Mouse (Mus musculus): Measurements from ENCODE around the gene Trub1. TPM values are rescaled to one million over a fixed set of nuclear protein-coding genes. Genes with fewer than 3 reads are reported as not detected.

Trub1 gene
- polyA plus RNA-seq, 1 experiment from 2014 or later = 8.7 TPM

- peak overlapping the region; percentile 44 for H3K4me2 ChIP-seq (ENCODE audit: low read depth, low read length)
- 26% methylated on average over 17 of the region's 17 CpGs for WGBS (ENCODE audit: insufficient replicate concordance)
- no peak overlapping the region for H3K9ac ChIP-seq (ENCODE audit: low read depth, low read length)
- H3K27ac ChIP-seq (ENCODE audit: low read length) = no peak overlapping the region
- H3K4me1 ChIP-seq (ENCODE audit: control insufficient read depth, low read depth, low read length) = no peaks in the 10 kb centered on the region
- no peaks in the 10 kb centered on the region for H3K9me3 ChIP-seq (replicated peaks; ENCODE audit: control insufficient read depth, low read length)
- H3K4me3 ChIP-seq (ENCODE audit: low read depth, low read length) = peak overlapping the region; percentile 23
- peak; percentile 71 for ATAC-seq (ENCODE audit: low read depth)
- H3K27me3 ChIP-seq (ENCODE audit: control insufficient read depth, insufficient read depth, low read depth, low read length) = no peaks in the 10 kb centered on the region
- H3K36me3 ChIP-seq (ENCODE audit: control insufficient read depth, insufficient read depth) = no peaks in the 10 kb centered on the region
These were observed 34.7 kb upstream of the Trub1 start for GRCm38 (mm10) chr19:57417800-57418580.

DNA sequence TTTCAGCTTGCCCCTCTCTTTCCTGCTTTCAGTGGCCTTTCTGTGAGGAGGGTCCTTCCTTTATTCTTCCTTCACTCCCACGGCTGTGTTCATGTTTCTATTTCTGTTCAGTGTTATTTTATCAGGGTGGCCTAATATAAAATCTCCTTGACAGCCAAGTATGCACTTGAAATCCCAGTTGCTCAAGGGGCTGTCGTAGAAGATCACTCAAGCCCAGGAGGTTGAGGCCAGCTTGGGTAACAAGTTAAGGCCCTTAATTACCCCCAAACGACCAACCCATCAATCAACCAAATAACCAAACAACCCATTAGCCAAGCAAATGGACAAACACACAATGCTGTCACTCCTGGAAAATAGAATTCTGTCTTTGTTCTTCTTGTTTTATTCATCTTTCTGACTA is 29.3 kb upstream of the Trub1 start:
- ATAC-seq (ENCODE audit: low read depth) = no peak
- no peaks in the 10 kb centered on the region for H3K27me3 ChIP-seq (ENCODE audit: control insufficient read depth, insufficient read depth, low read depth, low read length)
- no peak overlapping the region for H3K9ac ChIP-seq (ENCODE audit: low read depth, low read length)
- no peaks in the 10 kb centered on the region for H3K4me1 ChIP-seq (ENCODE audit: control insufficient read depth, low read depth, low read length)
- H3K9me3 ChIP-seq (replicated peaks; ENCODE audit: control insufficient read depth, low read length) = no peaks in the 10 kb centered on the region
- no peak overlapping the region for H3K27ac ChIP-seq (ENCODE audit: low read length)
- WGBS (ENCODE audit: insufficient replicate concordance) = 42% methylated on average over 3 of the region's 3 CpGs
- H3K4me3 ChIP-seq (ENCODE audit: low read depth, low read length) = no peak overlapping the region
- H3K4me2 ChIP-seq (ENCODE audit: low read depth, low read length) = no peak overlapping the region
- no peaks in the 10 kb centered on the region for H3K36me3 ChIP-seq (ENCODE audit: control insufficient read depth, insufficient read depth)

DNA sequence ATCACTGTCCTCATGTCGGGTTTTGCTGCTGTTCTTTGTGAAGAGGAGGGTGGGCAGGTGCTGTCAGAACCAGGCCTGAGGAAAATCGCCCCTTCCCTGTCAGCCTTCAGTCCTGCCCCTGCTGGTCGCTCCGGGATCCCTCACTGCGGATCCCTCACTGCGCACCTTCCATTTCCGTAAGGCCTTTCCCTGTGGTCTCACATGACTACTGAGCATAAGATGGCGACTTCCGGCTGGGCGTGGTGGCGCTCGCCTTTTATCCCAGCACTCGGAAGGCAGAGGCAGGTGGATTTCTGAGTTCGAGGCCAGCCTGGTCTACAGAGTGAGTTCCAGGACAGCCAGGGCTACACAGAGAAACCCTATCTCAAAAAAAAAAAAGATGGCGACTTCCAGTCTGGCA is 27.4 kb upstream of the Trub1 start:
- Histone ChIP-seq H3K9me3 (replicated peaks; ENCODE audit: control insufficient read depth, low read length) (no peaks in the 10 kb centered on the region), H3K4me1 (ENCODE audit: control insufficient read depth, low read depth, low read length) (no peaks in the 10 kb centered on the region), H3K4me2 (ENCODE audit: low read depth, low read length) (no peak overlapping the region), H3K36me3 (ENCODE audit: control insufficient read depth, insufficient read depth) (no peaks in the 10 kb centered on the region), H3K27ac (ENCODE audit: low read length) (no peak overlapping the region), H3K9ac (ENCODE audit: low read depth, low read length) (no peak overlapping the region), H3K4me3 (ENCODE audit: low read depth, low read length) (no peak overlapping the region), H3K27me3 (ENCODE audit: control insufficient read depth, insufficient read depth, low read depth, low read length) (no peaks in the 10 kb centered on the region)
- ATAC-seq (ENCODE audit: low read depth) = no peak
- WGBS (ENCODE audit: insufficient replicate concordance) = 82% methylated on average over 15 of the region's 15 CpGs

GRCm38 (mm10) chr19:57426841-57427240 is 25.9 kb upstream of the Trub1 start:
- no peaks in the 10 kb centered on the region for H3K9me3 ChIP-seq (replicated peaks; ENCODE audit: control insufficient read depth, low read length)
- H3K27me3 ChIP-seq (ENCODE audit: control insufficient read depth, insufficient read depth, low read depth, low read length) = no peaks in the 10 kb centered on the region
- 78% methylated on average over 8 of the region's 8 CpGs for WGBS (ENCODE audit: insufficient replicate concordance)
- no peak overlapping the region for H3K4me2 ChIP-seq (ENCODE audit: low read depth, low read length)
- no peak overlapping the region for H3K9ac ChIP-seq (ENCODE audit: low read depth, low read length)
- H3K27ac ChIP-seq (ENCODE audit: low read length) = no peak overlapping the region
- no peaks in the 10 kb centered on the region for H3K4me1 ChIP-seq (ENCODE audit: control insufficient read depth, low read depth, low read length)
- H3K4me3 ChIP-seq (ENCODE audit: low read depth, low read length) = no peak overlapping the region
- no peak for ATAC-seq (ENCODE audit: low read depth)
- H3K36me3 ChIP-seq (ENCODE audit: control insufficient read depth, insufficient read depth) = no peaks in the 10 kb centered on the region

DNA sequence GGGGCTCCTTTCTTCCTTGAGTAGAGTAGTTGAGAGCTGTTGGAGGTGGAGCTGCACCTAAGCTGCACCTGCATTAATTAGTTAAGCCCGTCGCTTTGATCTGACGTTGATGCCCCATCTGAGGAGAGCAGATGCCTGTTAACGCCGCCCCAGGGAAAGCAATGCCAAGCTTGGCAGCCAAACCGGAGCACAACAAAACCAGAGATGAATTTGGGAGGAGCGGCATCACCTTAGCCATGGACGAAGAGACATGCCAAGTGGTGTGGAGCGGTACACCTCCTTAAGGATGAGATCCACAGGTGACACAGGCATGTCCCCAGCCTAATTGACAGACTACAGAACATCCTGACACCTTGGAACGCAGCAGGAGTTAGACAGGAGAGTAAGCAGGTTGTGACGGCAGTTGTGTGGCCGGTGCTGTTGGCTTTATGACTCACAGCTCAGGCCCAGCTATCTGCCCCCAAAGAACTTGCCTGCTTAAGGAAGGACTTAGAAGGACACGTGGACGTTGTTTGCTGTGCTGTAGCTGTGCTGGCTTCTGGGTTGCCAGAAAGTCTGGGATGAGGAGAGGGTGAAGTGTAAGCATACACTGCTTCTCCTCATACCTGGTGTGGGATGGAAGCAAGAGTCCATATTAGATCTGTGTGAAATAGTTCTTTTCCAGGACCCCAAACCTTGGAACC is 24.8 kb upstream of the Trub1 start:
- Histone ChIP-seq H3K27ac (ENCODE audit: low read length) (no peak overlapping the region), H3K36me3 (ENCODE audit: control insufficient read depth, insufficient read depth) (no peaks in the 10 kb centered on the region), H3K4me1 (ENCODE audit: control insufficient read depth, low read depth, low read length) (no peaks in the 10 kb centered on the region), H3K4me3 (ENCODE audit: low read depth, low read length) (no peak overlapping the region), H3K9ac (ENCODE audit: low read depth, low read length) (no peak overlapping the region), H3K4me2 (ENCODE audit: low read depth, low read length) (no peak overlapping the region), H3K9me3 (replicated peaks; ENCODE audit: control insufficient read depth, low read length) (no peaks in the 10 kb centered on the region), H3K27me3 (ENCODE audit: control insufficient read depth, insufficient read depth, low read depth, low read length) (no peaks in the 10 kb centered on the region)
- WGBS (ENCODE audit: insufficient replicate concordance) = 60% methylated on average over 14 of the region's 14 CpGs
- no peak for ATAC-seq (ENCODE audit: low read depth)

- Histone ChIP-seq H3K4me1 (ENCODE audit: control insufficient read depth, low read depth, low read length) (no peaks in the 10 kb centered on the region), H3K9ac (ENCODE audit: low read depth, low read length) (no peak overlapping the region), H3K9me3 (replicated peaks; ENCODE audit: control insufficient read depth, low read length) (no peaks in the 10 kb centered on the region), H3K27ac (ENCODE audit: low read length) (no peak overlapping the region), H3K36me3 (ENCODE audit: control insufficient read depth, insufficient read depth) (no peaks in the 10 kb centered on the region), H3K4me3 (ENCODE audit: low read depth, low read length) (no peak overlapping the region), H3K4me2 (ENCODE audit: low read depth, low read length) (no peak overlapping the region), H3K27me3 (ENCODE audit: control insufficient read depth, insufficient read depth, low read depth, low read length) (no peaks in the 10 kb centered on the region)
- WGBS (ENCODE audit: insufficient replicate concordance) = 59% methylated on average over 3 of the region's 3 CpGs
- no peak for ATAC-seq (ENCODE audit: low read depth)
These were observed 24.1 kb upstream of the Trub1 start for GRCm38 (mm10) chr19:57428641-57429040.

DNA sequence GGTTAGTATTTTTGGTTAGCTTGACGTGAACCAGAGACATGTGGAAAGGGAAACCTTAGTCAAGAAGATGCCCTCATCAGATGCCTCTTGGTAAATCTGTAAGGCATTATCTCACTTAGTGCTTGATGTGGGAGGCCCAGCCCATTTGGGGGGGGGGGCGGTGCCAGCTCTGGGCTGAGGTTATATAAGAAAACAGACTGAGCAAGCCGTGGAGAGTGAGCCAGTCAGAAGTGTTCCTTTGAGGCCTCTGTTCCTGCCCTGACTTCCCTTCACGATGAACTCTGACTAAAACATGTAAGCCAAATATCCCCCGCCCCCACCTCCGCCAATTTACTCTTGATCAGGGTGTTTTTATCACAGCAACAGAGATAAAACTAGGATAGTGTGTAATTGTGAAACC is 22.8 kb upstream of the Trub1 start:
- no peak for ATAC-seq (ENCODE audit: low read depth)
- 47% methylated on average over 6 of the region's 6 CpGs for WGBS (ENCODE audit: insufficient replicate concordance)
- no peak overlapping the region for H3K4me2 ChIP-seq (ENCODE audit: low read depth, low read length)
- no peaks in the 10 kb centered on the region for H3K9me3 ChIP-seq (replicated peaks; ENCODE audit: control insufficient read depth, low read length)
- no peak overlapping the region for H3K9ac ChIP-seq (ENCODE audit: low read depth, low read length)
- no peak overlapping the region for H3K27ac ChIP-seq (ENCODE audit: low read length)
- H3K4me3 ChIP-seq (ENCODE audit: low read depth, low read length) = no peak overlapping the region
- H3K4me1 ChIP-seq (ENCODE audit: control insufficient read depth, low read depth, low read length) = no peaks in the 10 kb centered on the region
- H3K27me3 ChIP-seq (ENCODE audit: control insufficient read depth, insufficient read depth, low read depth, low read length) = no peaks in the 10 kb centered on the region
- no peaks in the 10 kb centered on the region for H3K36me3 ChIP-seq (ENCODE audit: control insufficient read depth, insufficient read depth)

GRCm38 (mm10) chr19:57431476-57431875 is 21.2 kb upstream of the Trub1 start:
- no peak overlapping the region for H3K4me2 ChIP-seq (ENCODE audit: low read depth, low read length)
- no peaks in the 10 kb centered on the region for H3K4me1 ChIP-seq (ENCODE audit: control insufficient read depth, low read depth, low read length)
- H3K27ac ChIP-seq (ENCODE audit: low read length) = no peak overlapping the region
- H3K9me3 ChIP-seq (replicated peaks; ENCODE audit: control insufficient read depth, low read length) = no peaks in the 10 kb centered on the region
- 49% methylated on average over 6 of the region's 6 CpGs for WGBS (ENCODE audit: insufficient replicate concordance)
- ATAC-seq (ENCODE audit: low read depth) = no peak
- no peak overlapping the region for H3K9ac ChIP-seq (ENCODE audit: low read depth, low read length)
- no peaks in the 10 kb centered on the region for H3K36me3 ChIP-seq (ENCODE audit: control insufficient read depth, insufficient read depth)
- no peaks in the 10 kb centered on the region for H3K27me3 ChIP-seq (ENCODE audit: control insufficient read depth, insufficient read depth, low read depth, low read length)
- H3K4me3 ChIP-seq (ENCODE audit: low read depth, low read length) = no peak overlapping the region

GRCm38 (mm10) chr19:57434024-57434423 is 18.7 kb upstream of the Trub1 start:
- Histone ChIP-seq H3K9me3 (replicated peaks; ENCODE audit: control insufficient read depth, low read length) (no peaks in the 10 kb centered on the region), H3K4me3 (ENCODE audit: low read depth, low read length) (no peak overlapping the region), H3K4me2 (ENCODE audit: low read depth, low read length) (no peak overlapping the region), H3K9ac (ENCODE audit: low read depth, low read length) (no peak overlapping the region), H3K36me3 (ENCODE audit: control insufficient read depth, insufficient read depth) (no peaks in the 10 kb centered on the region), H3K4me1 (ENCODE audit: control insufficient read depth, low read depth, low read length) (no peaks in the 10 kb centered on the region), H3K27ac (ENCODE audit: low read length) (no peak overlapping the region), H3K27me3 (ENCODE audit: control insufficient read depth, insufficient read depth, low read depth, low read length) (no peaks in the 10 kb centered on the region)
- ATAC-seq (ENCODE audit: low read depth) = no peak
- 70% methylated on average over 6 of the region's 6 CpGs for WGBS (ENCODE audit: insufficient replicate concordance)
